Mouse (Mus musculus) kidney, adult 2 months (tissue): ENCODE measurements around the gene Rrp7a.

ENCODE experiments used
- CTCF ChIP-seq: fragments of 200-500 bp; conservative IDR thresholded peaks from 2 replicates; pipeline ENCODE4 v1.5.1; 2011; ENCODE audit warnings: low read depth, mild to moderate bottlenecking, control low read depth, low read length, moderate library complexity, mixed read lengths; ENCODE audit not compliant: insufficient read depth, insufficient read length
- POLR2A ChIP-seq: fragments of 200-500 bp; IDR thresholded peaks from one replicate; pipeline ENCODE4 v1.6.1; 2011; ENCODE audit warnings: low read depth, low read length, control low read depth

- no peak for TF ChIP-seq POLR2A
- no peak for TF ChIP-seq CTCF
These were observed 45.0 kb upstream of the Rrp7a start for GRCm38 (mm10) chr15:83167550-83168065.
